Mouse (Mus musculus) CH12.LX (cell line): ENCODE data around the gene Gm5148. TPM values are rescaled to one million over a fixed set of nuclear protein-coding genes. Genes with fewer than 3 reads are reported as not detected.

Experiments
- DNase-seq: peaks from one replicate; pipeline ENCODE4 v3.0.0-alpha.2; 2013; ENCODE audit errors: extremely low read depth
- H3K27ac ChIP-seq: 2 replicates; pipeline ENCODE4 v1.5.1; 2012; ENCODE audit warnings: low read depth, mild to moderate bottlenecking, control low read depth, moderate library complexity; ENCODE audit not compliant: insufficient read depth
- H3K27me3 ChIP-seq: replicated peaks from 2 replicates; pipeline ENCODE3; 2012; ENCODE audit warnings: inconsistent platforms
- H3K36me3 ChIP-seq, 2 experiments: replicated peaks in 1 of 2; 2 replicates each; pipeline versions ENCODE3 to v1.6.1; 2012; ENCODE audit warnings: inconsistent platforms in 1 of 2, low read length in 1 of 2, mild to moderate bottlenecking in 1 of 2, mixed read lengths in 1 of 2, moderate library complexity in 1 of 2; ENCODE audit not compliant: control insufficient read depth in 1 of 2, insufficient read depth in 1 of 2
- H3K4me1 ChIP-seq, 2 experiments: 2 replicates each; pipeline ENCODE4 v1.6.1; 2012; ENCODE audit warnings: inconsistent platforms in 1 of 2, moderate library complexity in 1 of 2; ENCODE audit not compliant: insufficient read depth in 2 of 2, control insufficient read depth in 1 of 2
- H3K4me2 ChIP-seq: 2 replicates; pipeline ENCODE4 v1.6.1; 2012; ENCODE audit warnings: low read depth, mild to moderate bottlenecking, control low read depth; ENCODE audit not compliant: poor library complexity, insufficient read depth, severe bottlenecking
- H3K4me3 ChIP-seq, 3 experiments: fragments of 150-350 bp in 1 of 3; sonication (generic) in 1 of 3; replicated peaks in 1 of 3; 2 replicates each; pipeline versions ENCODE3 to v1.5.1; 2011 to 2012; ENCODE audit warnings: low read depth in 2 of 3, low read length in 2 of 3, mild to moderate bottlenecking in 2 of 3, moderate library complexity in 2 of 3, control low read depth in 1 of 3, improper control_type of control experiment in 1 of 3, inconsistent platforms in 1 of 3, mixed read lengths in 1 of 3; ENCODE audit not compliant: poor library complexity in 1 of 3
- H3K79me2 ChIP-seq: replicated peaks from 2 replicates; pipeline ENCODE4 v1.6.1; 2012; ENCODE audit warnings: mild to moderate bottlenecking, moderate library complexity; ENCODE audit not compliant: control insufficient read depth, poor library complexity, insufficient read depth, severe bottlenecking; ENCODE audit errors: extremely low read depth
- H3K9ac ChIP-seq: 2 replicates; pipeline ENCODE4 v1.6.1; 2012; ENCODE audit warnings: low read depth, mild to moderate bottlenecking, control low read depth, moderate library complexity; ENCODE audit not compliant: insufficient read depth
- H3K9me3 ChIP-seq: replicated peaks from 2 replicates; pipeline ENCODE3; 2012; ENCODE audit warnings: low read length, inconsistent platforms, mixed read lengths
- CHD2 ChIP-seq: IDR thresholded peaks from 2 replicates; pipeline ENCODE4 v1.6.1; 2011; ENCODE audit warnings: low read length, improper control_type of control experiment
- CTCF ChIP-seq, 2 experiments: IDR thresholded peaks in 1 of 2; conservative IDR thresholded peaks in 1 of 2; 2 replicates each; pipeline ENCODE4 v1.5.1; 2011 to 2012; ENCODE audit warnings: low read depth in 2 of 2, low read length in 2 of 2, improper control_type of control experiment in 1 of 2, inconsistent platforms in 1 of 2, mild to moderate bottlenecking in 1 of 2, moderate library complexity in 1 of 2
- E2F4 ChIP-seq: IDR thresholded peaks from 2 replicates; pipeline ENCODE4 v1.6.1; 2011; ENCODE audit warnings: low read depth, low read length, improper control_type of control experiment; ENCODE audit not compliant: insufficient replicate concordance
- EP300 ChIP-seq: IDR thresholded peaks from 2 replicates; pipeline ENCODE4 v1.6.1; 2011; ENCODE audit warnings: low read length, improper control_type of control experiment
- ETS1 ChIP-seq: conservative IDR thresholded peaks from 2 replicates; pipeline ENCODE4 v1.6.1; 2012; ENCODE audit warnings: low read depth, mild to moderate bottlenecking, inconsistent platforms, low read length, improper control_type of control experiment, moderate library complexity
- HCFC1 ChIP-seq: IDR thresholded peaks from 2 replicates; pipeline ENCODE4 v1.6.1; 2012; ENCODE audit warnings: low read depth, mild to moderate bottlenecking, inconsistent platforms, low read length, improper control_type of control experiment
- JUND ChIP-seq: conservative IDR thresholded peaks from 2 replicates; pipeline ENCODE4 v1.6.1; 2011; ENCODE audit warnings: low read depth, low read length, improper control_type of control experiment
- MAX ChIP-seq: IDR thresholded peaks from 2 replicates; pipeline ENCODE4 v1.6.1; 2011; ENCODE audit warnings: low read length, improper control_type of control experiment
- NELFE ChIP-seq: IDR thresholded peaks from 2 replicates; pipeline ENCODE4 v1.6.1; 2011; ENCODE audit warnings: low read depth, low read length, improper control_type of control experiment
- PAX5 ChIP-seq: IDR thresholded peaks from 2 replicates; pipeline ENCODE4 v1.6.1; 2012; ENCODE audit warnings: low read length, inconsistent platforms, mixed read lengths
- POLR2A ChIP-seq: IDR thresholded peaks from 2 replicates; pipeline ENCODE4 v1.6.1; 2011; ENCODE audit warnings: low read depth, mild to moderate bottlenecking, improper control_type of control experiment, low read length
- RAD21 ChIP-seq: IDR thresholded peaks from 2 replicates; pipeline ENCODE4 v1.6.1; 2011; ENCODE audit warnings: low read depth, mild to moderate bottlenecking, low read length, improper control_type of control experiment, moderate library complexity
- RCOR1 ChIP-seq: conservative IDR thresholded peaks from 2 replicates; pipeline ENCODE4 v1.6.1; 2012; ENCODE audit warnings: low read depth, mild to moderate bottlenecking, inconsistent platforms, low read length, improper control_type of control experiment
- SMC3 ChIP-seq: IDR thresholded peaks from 2 replicates; pipeline ENCODE4 v1.6.1; 2011; ENCODE audit warnings: low read depth, low read length, improper control_type of control experiment
- TCF12 ChIP-seq: IDR thresholded peaks from 2 replicates; pipeline ENCODE4 v1.6.1; 2014; ENCODE audit warnings: low read depth, mild to moderate bottlenecking, inconsistent platforms, low read length, improper control_type of control experiment
- USF1 ChIP-seq: IDR thresholded peaks from 2 replicates; pipeline ENCODE4 v1.6.1; 2014; ENCODE audit warnings: low read depth, mild to moderate bottlenecking, inconsistent platforms, low read length, improper control_type of control experiment
- USF2 ChIP-seq: conservative IDR thresholded peaks from 2 replicates; pipeline ENCODE4 v1.6.1; 2011; ENCODE audit warnings: low read depth, low read length, improper control_type of control experiment
- ZC3H11A ChIP-seq: IDR thresholded peaks from 2 replicates; pipeline ENCODE4 v1.6.1; 2012; ENCODE audit warnings: low read depth, mild to moderate bottlenecking, inconsistent platforms, low read length, improper control_type of control experiment
- ZMIZ1 ChIP-seq: IDR thresholded peaks from 2 replicates; pipeline ENCODE4 v1.6.1; 2012; ENCODE audit warnings: low read depth, mild to moderate bottlenecking, inconsistent platforms, low read length, improper control_type of control experiment
- ZNF384 ChIP-seq: IDR thresholded peaks from 2 replicates; pipeline ENCODE4 v1.6.1; 2012; ENCODE audit warnings: low read depth, low read length, improper control_type of control experiment, inconsistent platforms
- dilution Hi-C: fragments of 300-500 bp; cut with MboI; formaldehyde crosslinking; loops from 2 replicates; pipeline ENCODE4 v1.14.3; 2020; ENCODE audit warnings: low sequenced_read_pairs; ENCODE audit not compliant: extremely low pct_unique_long_range_greater_than_20kb, extremely low pct_ligation_motif_present
- in situ Hi-C: fragments of 300-500 bp; cut with MboI; formaldehyde crosslinking; loops from 3 replicates; pipeline ENCODE4 v1.14.3; 2019; ENCODE audit warnings: low sequenced_read_pairs, low pct_ligation_motif_present, low pct_unique_long_range_greater_than_20kb, mixed read lengths
- polyA plus RNA-seq: library from polyadenylated mRNA; unstranded; fragments of >175 nt; gene quantifications from 2 replicates; pipeline ENCODE4 v1.2.1, GENCODE M21; 2012; ENCODE audit warnings: low read depth; ENCODE audit not compliant: insufficient read length
- total RNA-seq, 2 experiments: library from RNA; depleted of rRNA; stranded (reverse); fragments of 300-350 nt in 1 of 2; fragments of >200 nt in 1 of 2; gene quantifications; 2 replicates each; pipeline ENCODE4 v1.2.3; 2012 to 2014

Gene Gm5148
- total and polyA plus RNA-seq, 3 experiments, result 146 TPM; not detected in 2

GRCm38 (mm10) chr3:37675056-37675525, 49.2 kb downstream of the Gm5148 start:
- H3K9ac ChIP-seq, result no peak overlapping the region
- H3K27ac ChIP-seq, result no peak overlapping the region
- peaks cover 8 to 44% of the 10 kb centered on the region in 2 experiments for H3K4me1 ChIP-seq
- in situ Hi-C loops (no loop called here), dilution Hi-C loops (no loop called here)
- H3K27me3 ChIP-seq, result no peaks in the 10 kb centered on the region
- no peaks in the 10 kb centered on the region for H3K36me3 ChIP-seq
- DNase-seq, result peak; percentile 46
- no peak overlapping the region for H3K4me2 ChIP-seq
- no peak for TF ChIP-seq EP300
- TF ChIP-seq ETS1, result peak; percentile 2; the same call in 1 of the 2 replicates
- 0 out of 2 replicates have a peak, but pooled peaks have one; percentile 11 for TF ChIP-seq TCF12
- H3K4me3 ChIP-seq, result no peak overlapping the region
- H3K79me2 ChIP-seq, result no peaks in the 10 kb centered on the region
- H3K9me3 ChIP-seq, result no peaks in the 10 kb centered on the region

- no peak overlapping the region for H3K9ac ChIP-seq
- no peaks in the 10 kb centered on the region for H3K79me2 ChIP-seq
- no peak overlapping the region for H3K4me3 ChIP-seq
- H3K36me3 ChIP-seq, result no peaks in the 10 kb centered on the region
- no peaks in the 10 kb centered on the region for H3K27me3 ChIP-seq
- no peak for DNase-seq
- H3K27ac ChIP-seq, result no peak overlapping the region
- peaks cover 8 to 44% of the 10 kb centered on the region in 2 experiments for H3K4me1 ChIP-seq
- H3K4me2 ChIP-seq, result no peak overlapping the region
- no peaks in the 10 kb centered on the region for H3K9me3 ChIP-seq
- in situ Hi-C loops, result no loop called here
- TF ChIP-seq MAX (no peak), JUND (no peak), SMC3 (no peak), EP300 (no peak), ZC3H11A (no peak), USF2 (no peak), ZNF384 (no peak), USF1 (no peak), ZMIZ1 (no peak), CHD2 (no peak), RCOR1 (no peak), E2F4 (no peak), HCFC1 (no peak), TCF12 (no peak), ETS1 (no peak), CTCF (conservative IDR thresholded peaks at IDR 0.05 in 1 of 2, IDR thresholded peaks at IDR 0.05 in 1 of 2; ENCODE audit: low read depth in 2 of 2, low read length in 2 of 2) (no peak), NELFE (no peak), PAX5 (no peak), POLR2A (no peak), RAD21 (no peak)
- dilution Hi-C loops, result no loop called here
Observed at GRCm38 (mm10) chr3:37673513-37674261, 50.6 kb downstream of the Gm5148 start.
